Mouse (Mus musculus): ENCODE results near the gene Dnah7a.
"Not testable (repeated sequence)": the region's sequence is repeated elsewhere in the genome, so short reads cannot be mapped to it uniquely, and the experiment has no call there.

The Dnah7a gene

GRCm38 (mm10) chr1:53709602-53710001 lies 3.0 kb upstream of the Dnah7a start:
- DNase-seq (ENCODE audit: extremely low read depth, insufficient read length, low spot score): not testable (repeated sequence)

- DNase-seq (ENCODE audit: extremely low read depth, insufficient read length, low spot score): no peak
Observed at GRCm38 (mm10) chr1:53704164-53704563, 2.4 kb downstream of the Dnah7a start.

- not testable (repeated sequence) for DNase-seq (ENCODE audit: extremely low read depth, insufficient read length, low spot score)
Observed at GRCm38 (mm10) chr1:53664268-53664667, 42.3 kb downstream of the Dnah7a start.

- DNase-seq (ENCODE audit: extremely low read depth, insufficient read length, low spot score): no peak
Observed at GRCm38 (mm10) chr1:53639865-53640794, 66.5 kb downstream of the Dnah7a start.

- DNase-seq (ENCODE audit: extremely low read depth, insufficient read length, low spot score): not testable (repeated sequence)
Observed at GRCm38 (mm10) chr1:53635641-53636040, 70.9 kb downstream of the Dnah7a start.

DNA sequence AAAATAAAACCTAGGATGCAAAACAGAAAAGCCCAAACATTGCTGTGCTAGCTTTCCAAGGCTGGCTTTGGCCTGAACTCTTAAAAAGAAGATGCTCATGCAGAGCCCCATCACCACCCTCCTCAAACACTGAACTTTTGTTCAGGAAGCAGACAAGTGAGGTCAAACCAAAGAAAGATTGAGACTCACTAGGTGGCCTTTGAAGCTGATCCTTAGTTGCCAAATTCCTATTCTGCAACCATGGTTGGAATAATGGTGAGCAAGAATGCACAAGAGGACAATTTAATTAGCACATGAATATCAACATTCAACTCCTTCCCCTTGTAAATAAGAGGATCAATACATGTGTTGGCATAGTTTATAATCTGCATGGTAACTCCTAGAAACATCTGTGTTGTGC lies 74.5 kb downstream of the Dnah7a start:
- not testable (repeated sequence) for DNase-seq (ENCODE audit: extremely low read depth, insufficient read length, low spot score)

DNA sequence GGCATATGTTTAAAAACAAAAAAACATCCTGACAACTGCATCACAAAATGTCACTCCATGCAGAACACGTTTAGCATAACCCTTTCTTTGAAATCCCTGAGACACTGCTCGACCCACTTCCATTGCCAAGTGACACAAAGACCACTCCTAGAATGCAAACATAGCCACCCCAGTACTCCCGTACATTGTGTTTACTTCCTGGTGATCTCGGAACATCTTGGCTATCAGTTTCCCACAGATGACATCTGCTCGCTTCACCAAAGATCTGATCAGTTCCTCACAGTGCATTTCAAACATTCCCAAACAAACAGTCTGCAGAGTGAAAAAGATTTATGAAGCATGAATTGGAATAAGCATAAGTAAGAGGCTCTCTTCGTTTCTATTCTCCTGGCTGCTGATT lies 76.6 kb downstream of the Dnah7a start:
- no peak for DNase-seq (ENCODE audit: extremely low read depth, insufficient read length, low spot score)

DNA sequence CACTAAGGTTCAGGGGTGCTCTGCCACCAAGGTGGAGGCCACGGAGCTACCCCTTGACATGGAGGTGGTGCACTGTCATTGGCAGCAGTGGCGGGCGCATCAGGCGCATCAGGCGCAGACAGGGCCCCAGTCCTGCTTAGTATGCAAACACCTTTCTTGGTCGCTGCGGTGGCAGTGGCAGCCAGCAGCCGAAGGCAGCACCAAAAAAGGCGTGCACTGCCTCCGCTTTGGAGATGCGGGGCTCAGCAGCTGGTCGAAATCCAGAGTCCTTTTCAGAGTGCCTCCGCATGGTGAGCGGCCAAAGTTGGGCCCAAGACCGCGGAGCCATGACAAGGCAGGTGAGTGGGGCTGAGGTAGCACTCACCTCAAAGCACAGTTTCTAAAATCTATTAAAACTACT lies 93.1 kb downstream of the Dnah7a start:
- DNase-seq (ENCODE audit: extremely low read depth, insufficient read length, low spot score): peak; percentile 4

GRCm38 (mm10) chr1:53581326-53581725 lies 125.3 kb downstream of the Dnah7a start:
- DNase-seq (ENCODE audit: extremely low read depth, insufficient read length, low spot score): not testable (repeated sequence)

DNA sequence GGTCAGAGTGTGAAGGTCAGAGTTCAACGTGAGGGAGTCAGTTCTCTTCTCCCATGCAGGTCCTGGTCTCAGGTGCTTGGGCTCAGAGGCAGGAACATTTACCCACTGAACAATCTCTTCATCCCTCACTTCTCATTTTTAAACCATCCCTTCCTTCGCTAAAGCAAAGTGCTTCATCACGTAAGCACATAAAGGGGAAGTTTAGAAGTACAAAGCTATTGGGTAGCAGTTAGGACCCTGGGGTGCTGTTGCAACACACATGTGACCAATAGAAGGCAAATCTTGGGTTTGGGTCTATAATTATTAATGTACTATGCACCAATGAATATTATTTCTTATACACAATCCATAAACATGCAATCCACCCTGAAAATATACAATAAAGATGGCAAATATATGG lies 148.7 kb downstream of the Dnah7a start:
- not testable (repeated sequence) for DNase-seq (ENCODE audit: extremely low read depth, insufficient read length, low spot score)

GRCm38 (mm10) chr1:53547018-53547417 lies 159.6 kb downstream of the Dnah7a start:
- not testable (repeated sequence) for DNase-seq (ENCODE audit: extremely low read depth, insufficient read length, low spot score)

- not testable (repeated sequence) for DNase-seq (ENCODE audit: extremely low read depth, insufficient read length, low spot score)
Observed at GRCm38 (mm10) chr1:53538356-53538755, 168.2 kb downstream of the Dnah7a start.

DNA sequence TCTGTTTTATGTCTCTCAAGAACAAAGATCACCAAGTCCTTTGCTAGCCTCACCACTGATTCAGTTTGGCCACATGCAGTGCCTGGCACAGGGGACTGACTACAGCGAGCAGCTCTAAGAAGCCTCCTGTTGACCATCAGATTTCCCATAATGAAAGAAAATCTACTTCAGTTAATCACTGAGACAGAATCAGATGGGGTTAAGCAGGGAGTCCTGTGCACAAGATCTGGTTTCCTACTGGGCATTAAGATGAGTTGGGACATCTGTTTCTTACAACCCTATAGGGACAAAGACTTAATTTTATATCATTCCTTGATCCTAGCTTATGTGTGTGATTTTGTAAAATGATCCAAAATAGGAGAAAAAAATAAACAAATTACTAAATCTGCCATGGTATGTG lies 171.8 kb downstream of the Dnah7a start:
- not testable (repeated sequence) for DNase-seq (ENCODE audit: extremely low read depth, insufficient read length, low spot score)

DNA sequence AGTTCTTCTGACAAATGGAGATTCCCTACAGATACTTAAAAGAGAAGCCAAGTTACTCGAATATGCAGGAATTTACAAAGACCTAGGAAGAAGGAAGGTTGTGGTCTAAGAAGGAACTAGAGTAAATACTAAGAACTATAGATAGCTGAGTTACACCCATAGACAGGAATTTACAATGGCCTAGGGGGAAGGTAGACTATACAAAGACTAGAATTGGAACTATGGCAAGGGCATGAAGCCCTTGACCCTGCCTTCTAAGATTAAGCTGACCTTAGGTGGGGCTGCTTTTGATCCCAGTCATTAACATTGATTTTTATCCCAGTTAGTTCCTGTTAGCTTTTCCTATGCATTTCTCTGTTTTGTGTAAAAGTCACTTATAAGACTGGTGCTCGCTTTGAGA lies 180.6 kb downstream of the Dnah7a start:
- not testable (repeated sequence) for DNase-seq (ENCODE audit: extremely low read depth, insufficient read length, low spot score)

DNA sequence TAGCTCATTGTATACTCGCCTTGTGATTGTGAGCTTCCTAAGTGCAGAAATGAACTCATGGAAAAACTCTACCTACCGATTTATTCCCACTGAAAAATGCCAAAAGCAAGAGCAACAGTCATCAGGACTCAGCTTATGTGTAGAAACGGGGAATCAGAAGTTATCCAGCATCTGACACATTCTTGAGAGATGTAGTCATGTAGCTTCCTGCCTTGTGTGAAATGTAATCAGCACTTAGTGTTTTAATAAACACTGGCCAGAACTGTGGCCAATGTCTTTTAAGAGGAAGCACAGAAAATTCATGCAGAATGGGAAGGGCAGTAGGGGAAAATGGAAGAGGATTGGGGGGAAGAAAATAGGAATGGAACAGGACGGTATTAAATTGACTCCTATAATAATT lies 232.9 kb downstream of the Dnah7a start:
- DNase-seq (ENCODE audit: extremely low read depth, insufficient read length, low spot score): no peak

DNA sequence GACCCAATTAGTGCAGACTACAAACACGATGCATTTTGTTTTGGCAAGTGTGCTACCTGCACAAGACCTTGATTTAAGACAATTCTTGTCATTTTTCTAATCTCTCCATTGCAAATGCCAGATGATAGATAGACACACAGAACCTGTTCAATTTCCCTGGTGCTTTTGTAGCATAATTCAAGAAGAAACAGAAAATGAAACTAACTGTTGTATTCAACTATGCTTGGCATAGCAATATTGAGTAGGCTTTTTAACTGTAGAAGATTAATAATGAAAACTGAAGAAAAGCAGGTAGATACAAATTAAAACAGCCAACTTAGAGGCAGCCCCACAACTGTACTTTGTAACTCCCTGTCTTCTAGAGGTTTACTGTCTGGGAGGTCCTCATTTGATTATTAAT lies 234.5 kb downstream of the Dnah7a start:
- not testable (repeated sequence) for DNase-seq (ENCODE audit: extremely low read depth, insufficient read length, low spot score)

GRCm38 (mm10) chr1:53467325-53467670 lies 239.3 kb downstream of the Dnah7a start:
- DNase-seq (ENCODE audit: extremely low read depth, insufficient read length, low spot score): no peak

GRCm38 (mm10) chr1:53466524-53467324 lies 239.9 kb downstream of the Dnah7a start:
- not testable (repeated sequence) for DNase-seq (ENCODE audit: extremely low read depth, insufficient read length, low spot score)

- DNase-seq (ENCODE audit: extremely low read depth, insufficient read length, low spot score): not testable (repeated sequence)
Observed at GRCm38 (mm10) chr1:53439173-53439572, 267.4 kb downstream of the Dnah7a start.

GRCm38 (mm10) chr1:53432433-53432832 lies 274.2 kb downstream of the Dnah7a start:
- DNase-seq (ENCODE audit: extremely low read depth, insufficient read length, low spot score): not testable (repeated sequence)

GRCm38 (mm10) chr1:53405803-53406325 lies 300.7 kb downstream of the Dnah7a start:
- no peak for DNase-seq (ENCODE audit: extremely low read depth, insufficient read length, low spot score)
